16 mouse cellular contexts compared by ENCODE assay signal in genomic region chr4:31819521-31820259, GRCm38 (mm10).
DNase-seq lines count a peak whose midpoint lies in the region; ATAC-seq and TF ChIP-seq lines count a peak whose summit lies in the region.
"Had no signal": no experiment of that assay in that cellular context is flagged by ENCODE, and none has a peak within 500 bp of the region (broad histone marks: within the 10 kb centered on the region; RNA-seq: fewer than 3 reads in every experiment).

No protein-coding gene starts in this region.

- no peaks in the 10 kb centered on the region for H3K9me3 ChIP-seq in hindbrain, embryonic 14.5 days (ENCODE audit: control insufficient read depth, low read length)
- H3K9me3 ChIP-seq: forebrain, embryonic 13.5 days; hindbrain, embryonic 13.5 days had no signal

- WGBS in hindbrain, embryonic 14.5 days = 81% methylated on average over 18 of the region's 18 CpGs

- H3K9ac ChIP-seq in hindbrain, embryonic 14.5 days = no peak overlapping the region
- H3K9ac ChIP-seq: forebrain, embryonic 13.5 days; hindbrain, embryonic 13.5 days; liver, postnatal 0 days had no signal

- no peaks in the 10 kb centered on the region for H3K79me2 ChIP-seq in C2C12 (ENCODE audit: control insufficient read depth, insufficient read depth)

- no peak overlapping the region for H3K27ac ChIP-seq in hindbrain, embryonic 14.5 days
- H3K27ac ChIP-seq: forebrain, embryonic 13.5 days; heart, adult 2 months; hindbrain, embryonic 13.5 days had no signal

- TF ChIP-seq CTCF in C2C12 (IDR thresholded peaks at IDR 0.05; ENCODE audit: control insufficient read depth, insufficient read depth, insufficient read length) (no peak), Patski (IDR thresholded peaks at IDR 0.05) (no peak)

- peak; percentile 96 for ATAC-seq in Patski
- no peak for ATAC-seq in hindbrain, embryonic 14.5 days (ENCODE audit: low FRiP score)
- ATAC-seq: forebrain, embryonic 13.5 days; liver, postnatal 0 days had no signal

- POLR2A ChIA-PET in Patski (lab: Charles Lee) = no interaction called here

- CTCF ChIA-PET in Patski (lab: Charles Lee) = no interaction called here

- H3K4me1 ChIP-seq in hindbrain, embryonic 14.5 days (replicated peaks; ENCODE audit: control insufficient read depth, insufficient read depth, low read length) = no peaks in the 10 kb centered on the region

- H3K79me3 ChIP-seq in C2C12 (ENCODE audit: low read depth) = no peaks in the 10 kb centered on the region

- H3K4me2 ChIP-seq in hindbrain, embryonic 14.5 days (replicated peaks) = no peak overlapping the region
- H3K4me2 ChIP-seq: forebrain, embryonic 13.5 days; hindbrain, embryonic 13.5 days; midbrain, embryonic 11.5 days had no signal

- no peaks in the 10 kb centered on the region for H3K36me3 ChIP-seq in C2C12 (ENCODE audit: control insufficient read depth, insufficient read depth)
- H3K36me3 ChIP-seq in hindbrain, embryonic 14.5 days (replicated peaks; ENCODE audit: control insufficient read depth, insufficient read depth) = no peaks in the 10 kb centered on the region
- H3K36me3 ChIP-seq: G1E; hindbrain, embryonic 13.5 days had no signal

- peak overlapping the region; percentile 3 for H3ac ChIP-seq in C2C12 (ENCODE audit: control insufficient read depth, insufficient read length, low read depth)

- peak; percentile 4 for DNase-seq in layer of hippocampus, adult 9-10 months (ENCODE audit: low spot score)
- no peak for DNase-seq in layer of hippocampus, adult 11-12 months (ENCODE audit: low spot score)
- peak; percentile 48 for DNase-seq in Patski (ENCODE audit: low read depth, low spot score)
- peak; percentile 86 for DNase-seq in retina, postnatal 1 day
- no peak for DNase-seq in embryo, embryonic 11 days
- no peak for DNase-seq in hindbrain, embryonic 14.5 days (ENCODE audit: low spot score)
- DNase-seq: adrenal gland, adult 2 months; heart, adult 2 months; kidney, postnatal 14 days; liver, postnatal 0 days; thymus, postnatal 36 days had no signal

- no peak overlapping the region for H3K4me3 ChIP-seq in C2C12 (ENCODE audit: insufficient read depth, poor library complexity, severe bottlenecking)
- no peak overlapping the region for H3K4me3 ChIP-seq in hindbrain, embryonic 14.5 days (replicated peaks; ENCODE audit: low read length)
- H3K4me3 ChIP-seq: forebrain, embryonic 13.5 days; heart, adult 2 months; hindbrain, embryonic 13.5 days had no signal

- no peaks in the 10 kb centered on the region for H3K27me3 ChIP-seq in C2C12 (ENCODE audit: control insufficient read depth, insufficient read depth, insufficient read length)
- no peaks in the 10 kb centered on the region for H3K27me3 ChIP-seq in Patski
- H3K27me3 ChIP-seq in hindbrain, embryonic 14.5 days (ENCODE audit: control insufficient read depth, insufficient read depth, low read length) = no peaks in the 10 kb centered on the region
- H3K27me3 ChIP-seq: forebrain, embryonic 13.5 days; hindbrain, embryonic 13.5 days had no signal

- in situ Hi-C loops in Patski (cut with MboI; ENCODE audit: low pct_unique_long_range_greater_than_20kb) = no loop called here

TF ChIP-seq in C2C12, 6 proteins besides CTCF, POLR2A, EP300 and RAD21:
- TF ChIP-seq MYOD1 (IDR thresholded peaks at IDR 0.05; ENCODE audit: control insufficient read depth, insufficient read length, low read depth) = peak; percentile 19
- TF ChIP-seq MYOG (IDR thresholded peaks at IDR 0.05; ENCODE audit: control insufficient read depth, extremely low read depth, insufficient read length) = no peak
- peak; percentile 20 for TF ChIP-seq FOSL1 (IDR thresholded peaks at IDR 0.05; ENCODE audit: insufficient read depth, low read length, poor library complexity, severe bottlenecking)
- no peak for TF ChIP-seq MAX (IDR thresholded peaks at IDR 0.05)

Comparison
In these comparisons a context has a peak if more than half of its experiments do, and no peak if none do; other contexts are left out.
1. DNase-seq: peak in layer of hippocampus, adult 9-10 months (single experiment), Patski (single experiment) and retina, postnatal 1 day (single experiment); none in layer of hippocampus, adult 11-12 months (single experiment), embryo, embryonic 11 days (single experiment) and hindbrain, embryonic 14.5 days (single experiment).